Mouse (Mus musculus) lung, postnatal 0 days (tissue): ENCODE data around the gene Samd1. TPM values are rescaled to one million over a fixed set of nuclear protein-coding genes. Genes with fewer than 3 reads are reported as not detected.

Experiments used
- ATAC-seq: fragments of 200-750 bp; cut with Nextera tagmentation; 2 replicates; pipeline ENCODE4 v1.8.0; 2017; ENCODE audit warnings: moderate library complexity
- DNase-seq: peaks from one replicate; pipeline ENCODE4 v3.0.0-alpha.2; 2016; ENCODE audit warnings: low spot score
- H3K27ac ChIP-seq: fragments of 300-500 bp; sonication (generic); 2 replicates; pipeline ENCODE4 v1.5.1; 2014; ENCODE audit warnings: antibody characterized with exemption, mild to moderate bottlenecking, low read length, mixed read lengths
- H3K27me3 ChIP-seq: fragments of 300-500 bp; sonication (generic); replicated peaks from 2 replicates; pipeline ENCODE4 v1.6.1; 2014; ENCODE audit warnings: low read length, mixed read lengths; ENCODE audit not compliant: insufficient read depth
- H3K36me3 ChIP-seq: fragments of 300-500 bp; sonication (generic); 2 replicates; pipeline ENCODE4 v1.6.1; 2014; ENCODE audit warnings: low read length, mixed read lengths; ENCODE audit not compliant: insufficient read depth
- H3K4me1 ChIP-seq: fragments of 300-500 bp; sonication (generic); 2 replicates; pipeline ENCODE4 v1.6.1; 2014; ENCODE audit warnings: antibody characterized with exemption, low read depth, low read length, mixed read lengths; ENCODE audit not compliant: insufficient read depth
- H3K4me2 ChIP-seq: fragments of 300-500 bp; sonication (generic); replicated peaks from 2 replicates; pipeline ENCODE4 v1.6.1; 2014; ENCODE audit warnings: low read depth, mild to moderate bottlenecking, low read length, moderate library complexity, mixed read lengths
- H3K4me3 ChIP-seq: fragments of 300-500 bp; sonication (generic); 2 replicates; pipeline ENCODE4 v1.5.1; 2014; ENCODE audit warnings: low read depth, low read length
- H3K9ac ChIP-seq: fragments of 300-500 bp; sonication (generic); replicated peaks from 2 replicates; pipeline ENCODE4 v1.6.1; 2014; ENCODE audit warnings: low read depth, mild to moderate bottlenecking
- H3K9me3 ChIP-seq: fragments of 300-500 bp; sonication (generic); 2 replicates; pipeline ENCODE4 v1.6.1; 2016; ENCODE audit warnings: low read length, mixed read lengths
- CTCF ChIP-seq: IDR thresholded peaks from 2 replicates; pipeline ENCODE4 v1.5.1; 2016; ENCODE audit warnings: antibody characterized with exemption, mild to moderate bottlenecking
- EP300 ChIP-seq: IDR thresholded peaks from 2 replicates; pipeline ENCODE4 v1.6.1; 2016; ENCODE audit warnings: antibody characterized with exemption, mild to moderate bottlenecking, control low read depth
- WGBS: fragments of 180-500 bp; shearing (Covaris S2); extraction: QIAGEN DNeasy Blood & Tissue Kit; methylation state at CpG from one replicate; pipeline ENCODE4 v1.1.7; 2014; 5-methylcytosine and 5-hydroxymethylcytosine counted together
- microRNA counts: library from miRNA; unstranded; fragments of <30 nt; microRNA quantifications from one replicate; lab custom pipeline; 2015
- microRNA-seq: library from miRNA; unstranded; fragments of <30 nt; microRNA quantifications from one replicate; pipeline ENCODE4, GENCODE M21; 2016
- polyA plus RNA-seq: library from polyadenylated mRNA; unstranded; fragments of >200 nt; fragmentation: Nextera tagmentation; extraction: Ambion mirVana; gene quantifications from 2 replicates; pipeline ENCODE4 v1.2.1, GENCODE M21; 2015

Samd1 gene
- polyA plus RNA-seq, 1 experiment from 2014 or later = 5.6 TPM

GRCm38 (mm10) chr8:84046505-84046904, 49.0 kb downstream of the Samd1 start:
- Histone ChIP-seq H3K4me3 (no peak overlapping the region), H3K4me2 (no peak overlapping the region), H3K36me3 (no peaks in the 10 kb centered on the region), H3K27ac (no peak overlapping the region), H3K9me3 (no peaks in the 10 kb centered on the region), H3K9ac (no peak overlapping the region), H3K27me3 (peaks cover 24% of the 10 kb centered on the region), H3K4me1 (peaks cover 4% of the 10 kb centered on the region; the same call in 1 of the 2 replicates)
- DNase-seq = no peak
- no peak for ATAC-seq
- WGBS = 64% methylated on average over 3 of the region's 3 CpGs
- no peak for TF ChIP-seq EP300

DNA sequence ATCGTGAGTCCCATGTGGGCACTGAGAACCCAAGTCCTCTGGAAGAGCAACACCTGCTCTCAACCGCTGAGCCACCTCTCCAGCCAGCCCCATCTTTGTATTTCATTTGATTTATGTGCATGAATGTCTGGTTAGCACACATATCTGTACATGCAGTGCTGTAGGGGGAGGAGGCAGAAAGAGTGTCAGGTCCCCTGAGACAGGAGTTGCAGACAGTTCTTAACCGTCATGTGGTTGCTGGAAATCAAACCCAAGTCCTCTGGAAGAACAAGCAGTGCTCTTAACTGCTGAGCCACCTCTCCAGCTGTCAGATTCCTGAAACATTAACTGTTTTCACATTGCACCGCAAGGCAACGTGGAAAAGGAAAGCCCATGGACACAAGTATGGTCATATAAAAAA, 50.7 kb downstream of the Samd1 start:
- Histone ChIP-seq H3K9me3 (no peaks in the 10 kb centered on the region), H3K4me1 (no peaks in the 10 kb centered on the region), H3K36me3 (no peaks in the 10 kb centered on the region), H3K27ac (no peak overlapping the region), H3K9ac (no peak overlapping the region), H3K27me3 (peaks cover 23% of the 10 kb centered on the region), H3K4me2 (no peak overlapping the region), H3K4me3 (no peak overlapping the region)
- WGBS = 51% methylated on average over 5 of the region's 5 CpGs
- TF ChIP-seq CTCF = no peak
- TF ChIP-seq EP300 = no peak
- ATAC-seq (no peak), DNase-seq (no peak)

MicroRNAs encoded within 50 kb of the gene (microRNA counts, 519-probe panel; counts per million panel counts)
- microRNA mmu-miR-1199 (lab: Ali Mortazavi, UCI) = not detected

Small RNAs within 50 kb of the gene (microRNA-seq; reads per million reads assigned to microRNA genes)
- gene Mir1199 = 2.4 reads per million, percentile 2 among the genes with 10 or more reads in this experiment
- 2.7 reads per million, percentile 5 among the genes with 10 or more reads in this experiment for gene Mir8111

Other genes with a start within 250 kb of the Samd1 start
- gene Adgrl1, start 97.6 kb upstream of the Samd1 start, polyA plus RNA-seq = 11.4 and 14.3 TPM in 2 replicates
- gene Gm10644, start 42.5 kb upstream of the Samd1 start, polyA plus RNA-seq = 0.12 and 0.36 TPM in 2 replicates
- gene Asf1b, start 42.2 kb upstream of the Samd1 start, polyA plus RNA-seq = 7.1 and 8.0 TPM in 2 replicates
- 93.8 and 94.9 TPM in 2 replicates for gene Prkaca, start 24.7 kb upstream of the Samd1 start, polyA plus RNA-seq
- gene 1700067K01Rik, start 3.8 kb downstream of the Samd1 start, polyA plus RNA-seq = 0.63 and 1.0 TPM in 2 replicates
- 51.0 and 70.4 TPM in 2 replicates for gene 2210011C24Rik, start 14.5 kb downstream of the Samd1 start, polyA plus RNA-seq
- gene Palm3, start 23.8 kb downstream of the Samd1 start, polyA plus RNA-seq = 1.1 and 1.6 TPM in 2 replicates
- 0.56 and 0.93 TPM in 2 replicates for gene Il27ra, start 44.9 kb downstream of the Samd1 start, polyA plus RNA-seq
- 0.26 TPM in 1 of 2 replicates, not detected in the other for gene Rln3, start 47.3 kb downstream of the Samd1 start, polyA plus RNA-seq
- gene Gm10643, start 67.5 kb downstream of the Samd1 start, polyA plus RNA-seq = 1.2 and 1.3 TPM in 2 replicates
- 4.5 and 5.2 TPM in 2 replicates for gene Rfx1, start 69.2 kb downstream of the Samd1 start, polyA plus RNA-seq
- 5.1 TPM in 2 replicates for gene Dcaf15, start 107.1 kb downstream of the Samd1 start, polyA plus RNA-seq
- 0.17 and 0.19 TPM in 2 replicates for gene Podnl1, start 128.3 kb downstream of the Samd1 start, polyA plus RNA-seq
- 15.6 and 16.3 TPM in 2 replicates for gene Cc2d1a, start 150.3 kb downstream of the Samd1 start, polyA plus RNA-seq
- gene 4930432K21Rik, start 150.4 kb downstream of the Samd1 start, polyA plus RNA-seq = 0.80 and 1.0 TPM in 2 replicates
- 1.9 and 3.2 TPM in 2 replicates for gene Nanos3, start 187.5 kb downstream of the Samd1 start, polyA plus RNA-seq
- 7.8 and 8.4 TPM in 2 replicates for gene Zswim4, start 239.4 kb downstream of the Samd1 start, polyA plus RNA-seq